Mouse (Mus musculus): ENCODE measurements around the gene Zfp771. TPM values are rescaled to one million over a fixed set of nuclear protein-coding genes. Genes with fewer than 3 reads are reported as not detected.
"Not testable (repeated sequence)": the region's sequence is repeated elsewhere in the genome, so short reads cannot be mapped to it uniquely, and the experiment has no call there.

Gene Zfp771
- polyA plus RNA-seq, 1 experiment from 2014 or later, result 55.8 TPM

DNA sequence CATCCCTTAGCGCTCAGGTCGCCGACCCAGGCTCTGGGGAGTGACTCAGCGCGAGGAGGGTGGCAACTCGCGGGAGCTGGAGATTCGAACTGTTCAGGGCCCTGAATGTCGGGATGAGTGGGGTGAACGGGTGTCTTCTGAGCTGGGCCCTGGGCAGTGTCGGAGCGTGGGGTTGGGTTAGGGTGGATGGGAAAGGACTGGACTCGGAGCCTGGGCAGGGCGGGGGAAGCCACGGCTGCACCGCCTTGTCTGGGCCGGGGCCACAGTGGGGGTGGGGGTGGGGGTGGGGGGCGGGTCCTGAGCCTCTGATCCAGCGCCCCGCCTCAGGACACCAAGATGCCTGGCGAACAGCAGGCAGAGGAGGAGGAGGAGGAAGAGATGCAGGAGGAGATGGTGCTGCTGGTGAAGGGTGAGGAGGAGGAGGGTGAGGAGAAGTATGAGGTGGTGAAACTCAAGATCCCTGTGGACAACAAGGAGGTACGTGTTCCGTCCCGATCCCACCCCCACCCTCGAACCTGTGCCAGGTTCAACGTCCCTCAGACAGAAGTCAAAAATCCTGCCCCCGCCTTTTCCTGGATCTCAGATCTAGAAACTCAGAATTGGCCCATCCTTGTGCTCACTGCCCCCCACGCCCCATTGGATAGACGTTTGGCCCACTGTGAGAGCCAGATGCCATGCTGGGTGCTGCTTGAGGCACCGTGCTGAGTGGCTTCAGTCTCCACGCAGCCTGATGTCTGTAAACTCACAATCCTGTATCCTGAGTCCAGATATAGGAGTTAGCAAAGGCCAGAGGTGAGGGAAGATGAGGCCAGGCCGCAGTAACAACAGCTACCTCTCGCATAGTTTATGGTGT, 810 bp downstream of the Zfp771 start:
- peaks cover 35% of the 10 kb centered on the region for H3K4me1 ChIP-seq
- WGBS, result 14% methylated on average over 32 of the region's 33 CpGs
- H3K27me3 ChIP-seq (ENCODE audit: poor library complexity, severe bottlenecking), result no peaks in the 10 kb centered on the region
- H3K9me3 ChIP-seq, result peaks cover 8% of the 10 kb centered on the region; the same call in 1 of the 2 replicates
- H3K36me3 ChIP-seq (replicated peaks), result peaks cover 56% of the 10 kb centered on the region
- H3K4me3 ChIP-seq, result peak overlapping the region; percentile 80
- H3K27ac ChIP-seq, result peak overlapping the region; percentile 94
- DNase-seq (ENCODE audit: extremely low spot score, low spot score), result no peak

DNA sequence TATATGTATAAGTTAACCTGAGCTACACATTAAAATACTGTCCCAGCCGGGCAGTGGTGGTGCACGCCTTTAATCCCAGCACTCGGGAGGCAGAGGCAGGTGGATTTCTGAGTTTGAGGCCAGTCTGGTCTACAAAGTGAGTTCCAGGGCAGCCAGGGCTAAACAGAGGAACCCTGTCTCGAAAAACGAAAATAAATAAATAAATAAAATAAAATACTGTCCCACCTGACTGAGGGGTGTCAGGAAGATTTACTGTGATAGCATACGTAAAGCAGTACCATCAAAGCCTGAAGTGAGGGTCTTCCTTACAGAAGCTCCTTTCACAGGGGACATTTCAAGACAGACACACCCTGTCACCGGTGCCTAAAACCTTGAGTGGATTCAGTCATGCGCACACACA, 6.4 kb downstream of the Zfp771 start:
- DNase-seq (ENCODE audit: extremely low spot score, low spot score), result not testable (repeated sequence)

DNA sequence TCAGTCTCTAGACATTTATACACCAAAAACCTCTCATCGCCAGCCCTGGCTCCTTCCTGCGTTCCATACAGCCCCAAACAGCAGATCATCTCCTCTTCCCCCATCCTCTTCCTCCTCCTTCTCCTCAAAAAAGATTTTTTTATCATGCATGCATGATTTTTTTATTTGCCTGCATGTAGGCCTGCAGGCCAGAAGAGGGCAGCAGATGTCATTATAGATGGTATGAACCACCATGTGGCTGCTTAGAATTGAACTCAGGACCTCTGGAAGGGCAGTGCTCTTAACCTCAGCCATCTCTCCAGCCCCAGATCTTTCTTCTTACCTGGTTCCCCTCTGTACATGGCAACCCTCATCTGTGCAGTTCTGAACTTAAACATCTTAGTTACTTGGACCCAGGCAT, 8.3 kb downstream of the Zfp771 start:
- no peak overlapping the region for H3K27ac ChIP-seq
- no peaks in the 10 kb centered on the region for H3K9me3 ChIP-seq
- H3K27me3 ChIP-seq (ENCODE audit: poor library complexity, severe bottlenecking), result no peaks in the 10 kb centered on the region
- WGBS, result 89% methylated on average over 2 of the region's 2 CpGs
- no peak for DNase-seq (ENCODE audit: extremely low spot score, low spot score)
- H3K36me3 ChIP-seq (replicated peaks), result peaks cover 65% of the 10 kb centered on the region
- H3K4me3 ChIP-seq, result no peak overlapping the region
- peaks cover 22% of the 10 kb centered on the region for H3K4me1 ChIP-seq

More for the DNA sequence above, 6.4 kb downstream of the Zfp771 start:
- not testable (repeated sequence) for H3K27ac ChIP-seq; H3K9me3 ChIP-seq; H3K27me3 ChIP-seq (ENCODE audit: poor library complexity, severe bottlenecking); H3K4me3 ChIP-seq
- Histone ChIP-seq H3K36me3 (replicated peaks) (peaks cover 65% of the 10 kb centered on the region), H3K4me1 (peaks cover 37% of the 10 kb centered on the region)
- WGBS, result 93% methylated on average over 8 of the region's 8 CpGs

DNA sequence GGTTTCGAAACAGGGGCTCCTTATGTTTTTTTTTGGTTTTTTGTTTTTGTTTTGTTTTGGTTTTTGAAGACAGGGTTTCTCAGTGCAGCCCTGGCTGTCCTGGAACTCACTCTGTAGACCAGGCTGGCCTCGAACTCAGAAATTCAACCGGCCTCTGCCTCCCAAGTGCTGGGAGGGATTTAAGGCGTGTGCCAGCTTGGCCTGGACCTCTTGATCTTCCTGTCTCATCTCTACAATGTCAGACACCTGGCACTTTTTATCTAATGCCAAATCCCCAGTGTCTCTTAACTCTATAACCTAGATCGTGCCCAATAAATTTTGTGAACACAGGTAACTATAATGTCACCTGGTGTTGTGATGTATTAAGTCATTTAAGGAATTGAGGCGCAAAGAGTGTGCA, 9.3 kb downstream of the Zfp771 start:
- peak overlapping the region; percentile 59 for H3K4me3 ChIP-seq
- peaks cover 22% of the 10 kb centered on the region for H3K4me1 ChIP-seq
- H3K9me3 ChIP-seq, result no peaks in the 10 kb centered on the region
- no peaks in the 10 kb centered on the region for H3K27me3 ChIP-seq (ENCODE audit: poor library complexity, severe bottlenecking)
- peak overlapping the region; percentile 92 for H3K27ac ChIP-seq
- DNase-seq (ENCODE audit: extremely low spot score, low spot score), result no peak
- WGBS, result 79% methylated on average over 6 of the region's 6 CpGs
- peaks cover 65% of the 10 kb centered on the region for H3K36me3 ChIP-seq (replicated peaks)

DNA sequence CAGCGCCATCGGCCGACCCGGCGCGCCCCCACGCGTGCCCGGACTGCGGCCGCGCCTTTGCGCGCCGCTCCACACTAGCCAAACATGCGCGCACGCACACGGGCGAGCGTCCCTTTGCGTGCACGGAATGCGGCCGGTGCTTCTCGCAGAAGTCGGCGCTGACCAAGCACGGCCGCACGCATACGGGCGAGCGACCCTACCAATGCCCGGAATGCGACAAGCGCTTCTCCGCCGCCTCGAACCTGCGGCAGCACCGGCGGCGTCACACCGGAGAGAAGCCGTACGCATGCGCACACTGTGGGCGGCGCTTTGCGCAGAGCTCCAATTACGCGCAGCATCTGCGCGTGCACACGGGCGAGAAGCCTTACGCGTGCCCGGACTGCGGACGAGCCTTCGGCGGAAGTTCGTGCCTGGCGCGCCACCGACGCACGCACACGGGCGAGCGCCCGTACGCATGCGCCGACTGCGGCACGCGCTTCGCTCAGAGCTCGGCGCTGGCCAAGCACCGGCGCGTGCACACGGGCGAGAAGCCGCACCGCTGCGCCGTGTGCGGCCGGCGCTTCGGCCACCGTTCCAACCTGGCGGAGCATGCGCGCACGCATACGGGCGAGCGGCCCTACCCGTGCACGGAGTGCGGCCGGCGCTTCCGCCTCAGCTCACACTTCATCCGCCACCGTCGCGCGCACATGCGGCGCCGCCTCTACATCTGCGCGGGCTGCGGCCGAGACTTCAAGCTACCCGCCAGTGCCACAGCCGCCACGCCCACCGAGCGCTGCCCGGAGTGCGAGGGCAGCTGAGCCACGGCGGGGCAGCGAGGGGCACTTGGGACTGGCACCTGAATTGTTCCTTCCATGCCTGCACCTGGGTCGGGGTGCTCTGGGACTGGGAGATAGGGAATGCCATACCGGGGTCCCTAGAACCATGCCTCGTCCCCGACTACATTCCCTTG, 10.0 kb downstream of the Zfp771 start:
- DNase-seq (ENCODE audit: extremely low spot score, low spot score), result peak; percentile 90
- Histone ChIP-seq H3K36me3 (replicated peaks) (peaks cover 65% of the 10 kb centered on the region), H3K9me3 (no peaks in the 10 kb centered on the region), H3K4me3 (peak overlapping the region; percentile 59), H3K4me1 (peaks cover 28% of the 10 kb centered on the region), H3K27ac (peak overlapping the region; percentile 92), H3K27me3 (ENCODE audit: poor library complexity, severe bottlenecking) (no peaks in the 10 kb centered on the region)
- under 1% methylated on average over 136 of the region's 136 CpGs for WGBS

DNA sequence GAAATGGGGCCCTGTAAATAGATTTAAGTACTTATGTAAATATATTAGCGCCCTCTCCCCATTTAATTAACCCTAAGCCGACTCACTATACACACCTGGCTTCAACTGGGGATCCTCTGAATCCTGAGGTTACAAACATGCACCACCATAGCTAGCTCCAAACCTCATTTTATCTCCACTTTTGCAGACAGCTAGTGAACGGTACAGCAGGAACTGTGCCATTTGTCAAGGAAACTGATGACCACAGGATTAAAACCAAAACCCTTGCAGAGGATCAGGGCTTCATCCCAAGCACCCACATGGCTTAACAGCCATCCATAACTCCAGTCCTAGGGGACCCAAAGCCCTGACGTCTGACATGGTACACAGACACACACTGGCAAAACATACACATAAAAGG, 10.9 kb downstream of the Zfp771 start:
- Histone ChIP-seq H3K27ac (peak overlapping the region; percentile 92), H3K36me3 (replicated peaks) (peaks cover 58% of the 10 kb centered on the region), H3K9me3 (no peaks in the 10 kb centered on the region), H3K4me1 (peaks cover 37% of the 10 kb centered on the region), H3K27me3 (ENCODE audit: poor library complexity, severe bottlenecking) (no peaks in the 10 kb centered on the region), H3K4me3 (peak overlapping the region; percentile 59)
- DNase-seq (ENCODE audit: extremely low spot score, low spot score), result no peak
- 38% methylated on average over 4 of the region's 4 CpGs for WGBS

DNA sequence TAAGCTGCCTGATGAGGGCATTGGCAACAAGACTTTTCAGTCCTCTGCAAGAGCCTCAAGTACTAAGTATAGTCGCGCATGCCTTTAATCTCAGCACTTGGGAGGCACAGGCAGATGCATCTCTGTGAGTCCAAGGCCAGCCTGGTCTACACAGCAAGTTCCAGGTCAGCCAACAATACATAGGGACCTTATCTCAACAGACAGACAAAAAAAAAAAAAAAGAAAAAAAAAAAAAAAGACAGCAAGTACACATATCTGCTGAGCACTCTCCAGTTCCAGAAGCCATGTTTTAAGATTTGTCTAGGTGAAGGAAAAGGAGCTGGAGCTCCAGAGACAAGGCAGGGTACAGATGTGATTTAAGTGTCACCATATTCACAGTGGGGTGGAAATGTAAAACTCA, 11.9 kb downstream of the Zfp771 start:
- Histone ChIP-seq H3K4me3 (no peak overlapping the region), H3K36me3 (replicated peaks) (peaks cover 52% of the 10 kb centered on the region), H3K27ac (no peak overlapping the region), H3K27me3 (ENCODE audit: poor library complexity, severe bottlenecking) (no peaks in the 10 kb centered on the region), H3K4me1 (peaks cover 41% of the 10 kb centered on the region), H3K9me3 (no peaks in the 10 kb centered on the region)
- 97% methylated on average over 2 of the region's 2 CpGs for WGBS
- DNase-seq (ENCODE audit: extremely low spot score, low spot score), result no peak

DNA sequence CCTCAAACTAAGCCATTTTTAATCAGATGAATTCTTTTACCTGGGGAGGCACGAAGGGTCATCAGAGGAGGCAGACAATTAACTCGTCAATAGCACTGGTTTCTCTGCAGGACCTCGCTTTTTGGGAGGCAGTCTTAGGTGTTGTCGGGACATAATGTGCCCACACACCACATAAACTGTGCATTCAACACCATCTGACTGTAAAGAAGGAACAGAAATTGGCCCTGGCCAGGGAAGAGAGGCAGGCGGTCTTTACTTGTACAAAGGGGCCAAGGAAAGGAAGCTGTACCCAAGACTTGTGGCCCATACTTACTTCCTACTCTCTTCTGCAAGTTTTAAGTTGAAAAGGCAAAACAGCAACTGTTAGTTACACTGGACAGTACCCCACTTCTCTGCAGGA, 12.4 kb downstream of the Zfp771 start:
- DNase-seq (ENCODE audit: extremely low spot score, low spot score), result no peak

DNA sequence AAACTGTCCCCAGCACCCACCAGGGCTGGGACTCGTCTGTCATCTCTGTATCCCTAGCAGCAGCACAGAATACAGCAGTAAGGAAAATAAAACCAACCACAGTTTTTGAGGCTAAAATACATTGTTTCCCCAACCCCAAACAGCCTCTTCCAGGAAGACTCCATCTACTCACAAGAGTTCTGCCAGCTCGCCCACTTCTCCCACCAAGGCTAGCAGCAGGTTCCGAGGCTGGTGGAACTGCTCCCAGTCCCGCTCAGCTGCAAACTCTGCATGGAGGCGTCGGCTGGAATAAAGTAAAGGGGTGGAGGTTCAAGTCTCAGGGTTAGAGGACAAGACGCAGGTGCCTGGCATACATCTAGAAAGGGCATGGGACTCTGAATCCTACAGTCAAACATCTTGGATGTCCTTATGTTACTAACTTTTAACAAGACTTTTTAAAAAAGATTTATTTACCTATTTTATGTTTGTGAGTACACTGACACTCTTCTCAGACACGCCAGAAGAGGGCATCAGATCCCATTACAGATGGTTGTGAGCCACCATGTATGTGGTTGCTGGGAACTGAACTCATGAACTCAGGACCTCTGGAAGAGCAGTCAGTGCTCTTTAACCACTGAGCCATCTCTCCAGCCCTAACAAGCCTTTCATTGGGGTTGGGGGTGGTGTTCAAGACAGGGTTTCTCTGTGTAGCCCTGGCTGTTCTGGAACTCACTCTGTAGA, 15.3 kb downstream of the Zfp771 start:
- no peak for DNase-seq (ENCODE audit: extremely low spot score, low spot score)
- H3K4me1 ChIP-seq, result peaks cover 37% of the 10 kb centered on the region
- H3K4me3 ChIP-seq, result peak overlapping the region; percentile 79
- peak overlapping the region; percentile 89; the same call in 1 of the 2 replicates for H3K27ac ChIP-seq
- peaks cover 39% of the 10 kb centered on the region for H3K36me3 ChIP-seq (replicated peaks)
- no peaks in the 10 kb centered on the region for H3K9me3 ChIP-seq
- no peaks in the 10 kb centered on the region for H3K27me3 ChIP-seq (ENCODE audit: poor library complexity, severe bottlenecking)
- WGBS, result 76% methylated on average over 8 of the region's 8 CpGs

More for the DNA sequence above, 12.4 kb downstream of the Zfp771 start:
- Histone ChIP-seq H3K4me3 (no peak overlapping the region), H3K36me3 (replicated peaks) (peaks cover 47% of the 10 kb centered on the region), H3K27me3 (ENCODE audit: poor library complexity, severe bottlenecking) (no peaks in the 10 kb centered on the region), H3K27ac (no peak overlapping the region), H3K9me3 (no peaks in the 10 kb centered on the region), H3K4me1 (peaks cover 46% of the 10 kb centered on the region)
- whole genome bisulfite sequencing, result 91% methylated on average over 5 of the region's 5 CpGs

DNA sequence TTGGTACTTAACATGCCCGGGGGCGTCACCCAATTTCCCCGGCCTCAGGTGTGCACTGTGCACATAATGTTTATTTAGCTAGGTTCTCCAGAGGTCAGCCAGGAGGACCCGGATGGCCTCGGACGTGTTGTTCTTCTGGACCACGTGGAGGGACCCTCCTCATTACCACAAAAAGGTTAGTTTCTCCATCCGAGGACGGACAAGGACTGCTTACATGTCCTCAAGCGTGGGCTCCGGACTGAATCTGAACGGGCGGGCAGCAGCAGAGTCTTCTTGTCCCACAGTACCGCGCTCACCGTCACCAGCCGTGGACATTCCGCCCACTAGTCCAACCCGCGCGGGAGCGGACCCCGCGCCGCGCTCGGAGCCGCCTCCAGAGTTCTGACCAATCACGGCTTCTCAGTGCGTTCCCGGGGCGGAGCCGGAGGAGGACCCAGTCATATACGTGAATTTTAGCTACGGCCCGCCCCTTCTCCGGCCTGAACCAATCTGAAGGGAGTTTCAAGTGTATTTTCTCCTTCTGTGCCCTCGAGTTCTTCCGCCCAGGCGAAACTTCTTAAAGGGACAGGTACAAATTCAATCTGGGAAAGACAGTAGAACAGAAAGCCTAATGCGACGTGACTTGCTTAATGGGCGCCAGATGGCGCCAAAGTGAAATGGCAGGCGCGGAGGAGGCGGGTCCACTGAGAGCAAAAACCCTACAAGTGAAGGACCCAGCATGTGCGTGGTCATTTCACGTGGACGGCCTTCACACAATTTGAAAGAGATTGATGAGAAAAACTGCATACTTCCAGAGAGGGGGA, 16.4 kb downstream of the Zfp771 start, which contains the start of gene Dctpp1:
Gene Dctpp1 (minus strand): TSS at position 401 of the 803 bp plus-strand sequence.
- Histone ChIP-seq H3K27ac (peak within 1 kb of the TSS; percentile 89), H3K9me3 (no peaks in the 10 kb centered on the region)

DNA sequence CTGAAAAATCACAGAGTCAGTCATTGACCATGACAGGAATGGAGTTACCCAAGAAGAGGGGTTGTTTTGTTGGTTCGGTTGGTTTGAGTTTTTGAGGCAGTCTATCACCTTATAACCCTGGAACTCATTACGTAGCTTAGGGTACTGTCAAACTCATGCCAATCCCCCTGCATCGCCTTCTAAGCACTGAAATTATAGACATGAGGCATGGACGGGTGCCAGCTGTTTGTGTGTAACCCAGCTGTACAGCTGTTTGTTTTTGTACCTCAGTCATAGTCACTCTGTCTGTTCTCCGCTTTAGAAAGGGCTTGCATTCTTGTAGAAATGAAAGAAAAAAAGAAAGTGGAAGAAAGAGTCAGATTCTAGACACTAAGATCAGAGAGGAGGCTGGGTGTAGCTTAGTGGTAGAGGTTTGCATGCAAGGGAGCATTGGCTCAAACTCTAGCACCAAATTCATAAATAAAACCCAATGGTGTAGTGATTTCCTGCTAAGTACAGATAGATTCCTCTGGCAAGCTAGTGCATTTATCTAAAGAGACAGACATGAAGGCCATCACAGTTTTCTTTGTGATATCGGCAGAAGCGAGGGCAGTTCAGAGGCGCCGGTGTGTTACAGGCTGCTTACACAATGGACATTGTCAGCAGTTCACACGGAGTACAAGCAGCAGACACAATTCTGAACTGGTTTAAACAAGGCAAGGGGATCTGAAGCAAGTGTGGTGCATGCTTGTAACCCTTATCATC, 18.3 kb downstream of the Zfp771 start:
- WGBS, result 86% methylated on average over 10 of the region's 10 CpGs
- H3K27ac ChIP-seq, result no peak overlapping the region
- peaks cover 24% of the 10 kb centered on the region for H3K4me1 ChIP-seq
- H3K36me3 ChIP-seq (replicated peaks), result peaks cover 19% of the 10 kb centered on the region
- no peak for DNase-seq (ENCODE audit: extremely low spot score, low spot score)
- no peak overlapping the region for H3K4me3 ChIP-seq
- no peaks in the 10 kb centered on the region for H3K27me3 ChIP-seq (ENCODE audit: poor library complexity, severe bottlenecking)
- H3K9me3 ChIP-seq, result no peaks in the 10 kb centered on the region

More for the DNA sequence above, 16.4 kb downstream of the Zfp771 start, which contains the start of gene Dctpp1:
- peaks cover 38% of the 10 kb centered on the region for H3K36me3 ChIP-seq (replicated peaks)
- peaks cover 25% of the 10 kb centered on the region for H3K4me1 ChIP-seq
- under 1% methylated on average over 50 of the region's 50 CpGs for WGBS
- DNase-seq (ENCODE audit: extremely low spot score, low spot score), result peak; percentile 99
- no peaks in the 10 kb centered on the region for H3K27me3 ChIP-seq (ENCODE audit: poor library complexity, severe bottlenecking)
- peak within 1 kb of the TSS; percentile 79 for H3K4me3 ChIP-seq

Data from forebrain, embryonic 10.5 days (tissue).